Mouse (Mus musculus) intestine, embryonic 14.5 days (tissue): ENCODE measurements around the gene Dph7. TPM values are rescaled to one million over a fixed set of nuclear protein-coding genes. Genes with fewer than 3 reads are reported as not detected.
A peak's percentile ranks its signal among the peaks of the same experiment; 100 is the strongest.
"Not testable (repeated sequence)": the region's sequence is repeated elsewhere in the genome, so short reads cannot be mapped to it uniquely, and the experiment has no call there.

ENCODE experiments used
- ATAC-seq: fragments of 200-750 bp; cut with Nextera tagmentation; replicated peaks from 2 replicates; pipeline ENCODE4 v1.8.0; 2017; ENCODE audit warnings: low read depth, moderate number of reproducible peaks, moderate TSS enrichment, moderate library complexity; ENCODE audit not compliant: low FRiP score, low TSS enrichment
- DNase-seq: peaks from one replicate; pipeline ENCODE4 v3.0.0-alpha.2; 2018; ENCODE audit warnings: low spot score
- H3K27ac ChIP-seq: fragments of 300-500 bp; sonication (generic); 2 replicates; pipeline ENCODE4 v1.5.1; 2014; ENCODE audit warnings: low read depth, mild to moderate bottlenecking, control low read depth
- H3K27me3 ChIP-seq: fragments of 300-500 bp; sonication (generic); replicated peaks from 2 replicates; pipeline ENCODE4 v1.6.1; 2014; ENCODE audit warnings: low read length, control low read depth; ENCODE audit not compliant: control insufficient read depth, insufficient read depth
- H3K36me3 ChIP-seq: fragments of 300-500 bp; sonication (generic); 2 replicates; pipeline ENCODE4 v1.6.1; 2014; ENCODE audit warnings: low read length, control low read depth; ENCODE audit not compliant: control insufficient read depth, insufficient read depth
- H3K4me1 ChIP-seq: fragments of 300-500 bp; sonication (generic); replicated peaks from 2 replicates; pipeline ENCODE4 v1.6.1; 2014; ENCODE audit warnings: low read length, control low read depth, mixed read lengths; ENCODE audit not compliant: control insufficient read depth, insufficient read depth
- H3K4me2 ChIP-seq: fragments of 300-500 bp; sonication (generic); 2 replicates; pipeline ENCODE4 v1.6.1; 2014; ENCODE audit warnings: low read length
- H3K4me3 ChIP-seq: fragments of 300-500 bp; sonication (generic); 2 replicates; pipeline ENCODE4 v1.5.1; 2014; ENCODE audit warnings: low read depth, low read length, control low read depth, mixed read lengths
- H3K9ac ChIP-seq: fragments of 300-500 bp; sonication (generic); 2 replicates; pipeline ENCODE4 v1.6.1; 2014; ENCODE audit warnings: mild to moderate bottlenecking, low read length
- H3K9me3 ChIP-seq: fragments of 300-500 bp; sonication (generic); 2 replicates; pipeline ENCODE4 v1.6.1; 2016; ENCODE audit warnings: low read length, control low read depth; ENCODE audit not compliant: control insufficient read depth
- WGBS: fragments of 180-500 bp; shearing (Covaris S2); extraction: QIAGEN DNeasy Blood & Tissue Kit; methylation state at CpG from one replicate; pipeline ENCODE4 v1.1.7; 2014; 5-methylcytosine and 5-hydroxymethylcytosine counted together
- polyA plus RNA-seq: library from polyadenylated mRNA; unstranded; fragments of >200 nt; fragmentation: Nextera tagmentation; extraction: Ambion mirVana; gene quantifications from 2 replicates; pipeline ENCODE4 v1.2.1, GENCODE M21; 2014

The Dph7 gene
- polyA plus RNA-seq, 1 experiment from 2014 or later: 22.9 TPM

DNA sequence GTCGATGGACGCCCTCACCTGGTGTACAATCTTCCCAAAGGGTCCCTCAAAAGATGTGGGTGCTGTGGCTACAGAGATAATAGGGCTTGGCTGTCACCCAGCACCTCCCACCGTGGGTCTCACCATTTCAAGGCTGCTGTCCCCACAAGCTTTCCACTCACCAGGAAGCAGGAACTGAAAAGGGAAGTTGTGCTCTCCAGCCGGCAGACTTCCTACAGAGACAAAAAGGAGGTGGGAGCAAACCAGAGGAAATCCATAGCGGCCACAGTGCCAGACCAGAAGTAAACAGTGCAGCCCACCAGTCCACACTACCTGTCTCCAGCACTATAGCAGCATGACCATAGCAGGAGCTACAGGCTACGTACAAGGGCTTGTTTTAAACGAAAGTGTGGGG is 35.2 kb upstream of the Dph7 start:
- DNase-seq (no peak), ATAC-seq (no peak)
- no peak overlapping the region for H3K27ac ChIP-seq
- no peak overlapping the region for H3K4me2 ChIP-seq
- no peak overlapping the region for H3K9ac ChIP-seq
- no peaks in the 10 kb centered on the region for H3K27me3 ChIP-seq
- 60% methylated on average over 7 of the region's 7 CpGs for WGBS
- no peaks in the 10 kb centered on the region for H3K9me3 ChIP-seq
- H3K36me3 ChIP-seq: no peaks in the 10 kb centered on the region
- no peaks in the 10 kb centered on the region; the same call in 1 of the 2 replicates for H3K4me1 ChIP-seq
- no peak overlapping the region for H3K4me3 ChIP-seq

DNA sequence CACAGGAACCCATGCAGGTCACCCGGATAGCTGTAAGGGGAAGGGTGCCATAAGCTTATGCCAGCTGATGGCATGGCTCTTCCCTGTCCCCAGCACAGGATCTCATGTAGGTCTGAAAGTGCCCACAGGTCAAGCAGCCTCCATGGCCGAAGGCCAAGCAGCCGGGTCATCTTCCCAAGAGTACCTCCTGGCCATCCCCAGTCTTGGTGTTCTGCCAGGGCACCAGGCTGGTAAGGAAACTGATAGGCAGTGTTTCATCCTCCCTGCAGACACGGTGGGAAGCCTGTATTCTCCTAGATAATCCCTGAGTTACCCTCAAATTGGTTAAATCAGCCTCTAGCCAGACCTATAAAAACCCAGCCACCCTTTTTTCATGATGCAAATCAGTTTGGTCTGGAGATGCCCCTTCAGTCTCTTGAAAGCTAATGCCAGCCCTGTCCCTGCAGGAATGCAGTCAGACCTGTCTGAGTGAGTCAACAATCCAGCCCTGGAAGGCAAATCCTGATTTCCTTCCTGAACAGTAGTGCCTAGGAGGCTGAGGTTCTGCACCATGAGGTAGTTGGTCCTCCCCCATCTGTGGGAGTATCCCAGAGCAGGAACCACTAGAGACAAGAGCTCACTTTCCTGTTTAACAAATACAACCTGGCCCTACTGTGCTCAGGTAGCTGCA is 34.3 kb upstream of the Dph7 start:
- Histone ChIP-seq H3K4me1 (no peaks in the 10 kb centered on the region; the same call in 1 of the 2 replicates), H3K27ac (peak overlapping the region; percentile 60), H3K9me3 (no peaks in the 10 kb centered on the region), H3K4me3 (no peak overlapping the region), H3K4me2 (peak overlapping the region; percentile 7; the same call in 1 of the 2 replicates), H3K27me3 (no peaks in the 10 kb centered on the region), H3K36me3 (no peaks in the 10 kb centered on the region), H3K9ac (no peak overlapping the region)
- DNase-seq (peak; percentile 61), ATAC-seq (peak; percentile 82)
- 60% methylated on average over 4 of the region's 4 CpGs for WGBS

GRCm38 (mm10) chr2:24929119-24929518 is 33.1 kb upstream of the Dph7 start:
- 0 out of 2 replicates have a peak, but pooled peaks have one; percentile 33 for ATAC-seq
- H3K4me2 ChIP-seq: no peak overlapping the region
- H3K27me3 ChIP-seq: no peaks in the 10 kb centered on the region
- no peak for DNase-seq
- H3K4me1 ChIP-seq: no peaks in the 10 kb centered on the region; the same call in 1 of the 2 replicates
- H3K4me3 ChIP-seq: no peak overlapping the region
- H3K36me3 ChIP-seq: no peaks in the 10 kb centered on the region
- 40% methylated on average over 2 of the region's 2 CpGs for WGBS
- no peak overlapping the region for H3K9ac ChIP-seq
- no peak overlapping the region for H3K27ac ChIP-seq
- H3K9me3 ChIP-seq: no peaks in the 10 kb centered on the region

DNA sequence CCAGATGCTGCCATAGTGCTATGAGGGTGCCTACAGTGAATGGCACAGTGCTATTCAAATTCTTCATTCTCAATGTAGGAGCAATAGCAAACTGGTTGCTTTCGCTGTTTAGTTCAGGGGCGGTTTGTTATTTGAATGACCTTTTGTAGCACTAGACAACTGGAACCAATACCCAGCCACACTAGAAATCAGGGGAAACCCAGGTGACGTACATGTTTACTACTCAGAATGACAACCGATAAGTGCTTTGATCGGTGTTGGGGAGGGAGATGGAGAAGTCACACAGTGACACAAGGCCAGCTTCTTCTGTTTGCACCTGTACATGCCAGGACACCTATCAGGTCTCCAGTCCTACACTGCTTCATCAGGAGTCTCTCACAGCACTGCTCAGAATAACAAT is 32.6 kb upstream of the Dph7 start:
- Histone ChIP-seq H3K9ac (no peak overlapping the region), H3K4me1 (no peaks in the 10 kb centered on the region; the same call in 1 of the 2 replicates), H3K27ac (no peak overlapping the region), H3K9me3 (no peaks in the 10 kb centered on the region), H3K36me3 (no peaks in the 10 kb centered on the region), H3K4me2 (no peak overlapping the region), H3K27me3 (no peaks in the 10 kb centered on the region), H3K4me3 (no peak overlapping the region)
- DNase-seq: no peak
- no peak for ATAC-seq
- WGBS: 92% methylated on average over 5 of the region's 5 CpGs

DNA sequence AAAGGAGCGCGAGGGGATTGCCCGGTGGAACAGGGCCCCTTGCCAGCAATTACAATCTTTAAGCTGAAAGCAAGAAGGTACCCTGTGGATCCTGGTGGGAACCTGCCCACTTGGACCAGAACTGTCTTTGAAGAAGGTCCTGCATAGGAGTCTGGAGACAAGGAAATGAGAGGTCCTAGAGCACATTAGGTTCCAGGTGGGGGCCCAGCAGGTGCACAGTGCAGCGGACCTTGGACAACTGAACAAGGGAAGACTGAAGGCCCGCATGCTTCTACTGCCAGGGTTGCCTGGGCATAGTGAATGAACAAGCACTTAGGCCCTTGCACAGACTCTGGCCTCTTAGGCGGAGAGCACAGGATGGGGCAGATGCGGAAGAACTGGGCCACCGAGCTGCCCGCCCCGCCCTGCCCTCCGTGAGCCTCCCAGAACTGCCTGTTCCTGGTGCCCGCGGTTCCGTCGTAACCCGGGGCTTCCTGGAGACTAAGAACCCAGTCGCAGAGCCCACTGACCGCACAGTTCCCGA is 27.7 kb upstream of the Dph7 start:
- Histone ChIP-seq H3K4me3 (peak overlapping the region; percentile 52), H3K4me2 (peak overlapping the region; percentile 94), H3K9me3 (no peaks in the 10 kb centered on the region), H3K27ac (peak overlapping the region; percentile 62), H3K9ac (peak overlapping the region; percentile 58), H3K27me3 (no peaks in the 10 kb centered on the region), H3K36me3 (no peaks in the 10 kb centered on the region), H3K4me1 (no peaks in the 10 kb centered on the region; the same call in 1 of the 2 replicates)
- peak; percentile 73 for DNase-seq
- WGBS: 5% methylated on average over 18 of the region's 19 CpGs
- peak; percentile 52 for ATAC-seq

- Histone ChIP-seq H3K4me2 (peak within 1 kb of the TSS; percentile 94), H3K4me3 (peak within 1 kb of the TSS; percentile 52), H3K27me3 (no peaks in the 10 kb centered on the region), H3K4me1 (no peaks in the 10 kb centered on the region; the same call in 1 of the 2 replicates), H3K36me3 (no peaks in the 10 kb centered on the region), H3K9ac (peak within 1 kb of the TSS; percentile 58), H3K27ac (peak within 1 kb of the TSS; percentile 62), H3K9me3 (no peaks in the 10 kb centered on the region)
- ATAC-seq (peak; percentile 95), DNase-seq (peak; percentile 96)
- WGBS: under 1% methylated on average over 49 of the region's 49 CpGs
Measured at GRCm38 (mm10) chr2:24935057-24935796, 27.0 kb upstream of the Dph7 start, which contains the start of gene Arrdc1. TSS of gene Arrdc1 (minus strand) at chr2:24935252.

DNA sequence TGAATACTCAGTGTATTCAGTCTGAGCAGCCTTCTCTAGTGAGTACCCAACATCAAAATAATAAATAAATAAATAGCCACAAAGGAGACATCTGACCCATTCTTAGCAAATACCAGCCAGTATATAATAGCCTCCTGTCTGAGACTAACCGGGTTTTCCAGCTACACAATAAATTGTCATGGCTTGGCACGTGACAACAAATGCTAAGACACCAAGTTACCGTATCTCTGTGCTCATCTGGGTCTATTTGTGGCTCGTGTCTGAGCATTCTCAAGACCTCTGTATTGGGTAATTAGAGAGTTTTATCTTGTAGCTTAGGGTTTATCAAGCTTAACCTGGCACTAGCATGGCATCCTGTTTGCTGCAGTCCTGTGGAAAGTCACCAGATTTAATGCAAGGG is 20.1 kb upstream of the Dph7 start:
- WGBS: 76% methylated on average over 4 of the region's 4 CpGs
- H3K4me3 ChIP-seq: no peak overlapping the region
- ATAC-seq (no peak), DNase-seq (no peak)
- no peak overlapping the region for H3K27ac ChIP-seq
- H3K36me3 ChIP-seq: no peaks in the 10 kb centered on the region
- no peak overlapping the region for H3K4me2 ChIP-seq
- H3K27me3 ChIP-seq: no peaks in the 10 kb centered on the region
- no peak overlapping the region for H3K9ac ChIP-seq
- H3K4me1 ChIP-seq: no peaks in the 10 kb centered on the region
- no peaks in the 10 kb centered on the region for H3K9me3 ChIP-seq

DNA sequence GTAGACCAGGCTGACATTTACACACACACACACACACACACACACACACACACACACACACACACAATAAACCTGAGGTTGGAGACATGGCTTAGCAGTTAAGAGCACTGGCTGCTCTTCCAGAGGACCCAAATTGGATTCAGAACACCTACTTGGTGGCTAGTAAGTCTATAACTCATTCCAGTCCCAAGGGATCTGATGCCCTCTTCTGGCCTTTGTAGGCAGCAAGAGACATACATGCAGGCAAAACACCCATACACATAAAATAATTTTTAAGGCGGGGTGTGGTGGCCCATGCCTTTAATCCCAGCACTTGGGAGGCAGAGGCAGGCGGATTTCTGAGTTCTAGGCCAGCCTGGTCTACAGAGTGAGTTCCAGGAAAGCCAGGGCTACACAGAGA is 17.9 kb upstream of the Dph7 start:
- H3K4me2 ChIP-seq, H3K27me3 ChIP-seq, H3K4me1 ChIP-seq, H3K27ac ChIP-seq, H3K9me3 ChIP-seq, H3K9ac ChIP-seq, ATAC-seq, DNase-seq, H3K4me3 ChIP-seq, H3K36me3 ChIP-seq: not testable (repeated sequence)
- 41% methylated on average over 2 of the region's 2 CpGs for WGBS
